Mouse (Mus musculus) MEL (cell line): ENCODE data around the gene Zbtb22. TPM values are rescaled to one million over a fixed set of nuclear protein-coding genes. Genes with fewer than 3 reads are reported as not detected.

Source experiments
- DNase-seq: peaks from one replicate; pipeline ENCODE4 v3.0.0; 2011; ENCODE audit warnings: low read depth, low spot score
- H3K27ac ChIP-seq: 2 replicates; pipeline ENCODE4 v1.5.1; 2012; ENCODE audit warnings: low read depth, mild to moderate bottlenecking, control low read depth, low read length, moderate library complexity; ENCODE audit not compliant: control insufficient read depth
- H3K27me3 ChIP-seq, 2 experiments: fragments of 150-350 bp in 1 of 2; sonication (generic) in 1 of 2; 2 replicates each; pipeline ENCODE4 v1.6.1; 2012; ENCODE audit warnings: low read length in 2 of 2, mild to moderate bottlenecking in 2 of 2, improper control_type of control experiment in 1 of 2, moderate library complexity in 1 of 2; ENCODE audit not compliant: insufficient read depth in 2 of 2, control insufficient read depth in 1 of 2
- H3K36me3 ChIP-seq, 2 experiments: 2 replicates each; pipeline ENCODE4 v1.6.1; 2012 to 2014; ENCODE audit warnings: low read length in 2 of 2, improper control_type of control experiment in 1 of 2, inconsistent platforms in 1 of 2, mild to moderate bottlenecking in 1 of 2; ENCODE audit not compliant: insufficient read depth in 2 of 2, control insufficient read depth in 1 of 2
- H3K4me1 ChIP-seq, 2 experiments: fragments of 150-350 bp in 1 of 2; sonication (generic) in 1 of 2; 2 replicates each; pipeline ENCODE4 v1.6.1; 2012; ENCODE audit warnings: low read length in 2 of 2, improper control_type of control experiment in 1 of 2, mild to moderate bottlenecking in 1 of 2; ENCODE audit not compliant: insufficient read depth in 2 of 2, control insufficient read depth in 1 of 2
- H3K4me3 ChIP-seq, 2 experiments: fragments of 150-350 bp in 1 of 2; sonication (generic) in 1 of 2; 2 replicates each; pipeline ENCODE4 v1.5.1; 2012; ENCODE audit warnings: low read depth in 2 of 2, low read length in 2 of 2, mild to moderate bottlenecking in 2 of 2, moderate library complexity in 2 of 2, control low read depth in 1 of 2, improper control_type of control experiment in 1 of 2; ENCODE audit not compliant: control insufficient read depth in 1 of 2, insufficient read depth in 1 of 2
- H3K79me2 ChIP-seq: 2 replicates; pipeline ENCODE4 v1.6.1; 2012; ENCODE audit warnings: mild to moderate bottlenecking, low read length, moderate library complexity; ENCODE audit not compliant: control insufficient read depth, poor library complexity, insufficient read depth
- H3K9ac ChIP-seq: 2 replicates; pipeline ENCODE4 v1.6.1; 2012; ENCODE audit warnings: low read depth, mild to moderate bottlenecking, control low read depth, low read length, moderate library complexity; ENCODE audit not compliant: control insufficient read depth, poor library complexity, severe bottlenecking
- H3K9me3 ChIP-seq: fragments of 150-350 bp; sonication (generic); replicated peaks from 2 replicates; pipeline ENCODE4 v1.6.1; 2012; ENCODE audit warnings: mild to moderate bottlenecking, low read length, improper control_type of control experiment, moderate library complexity; ENCODE audit not compliant: insufficient read depth
- CHD1 ChIP-seq: IDR thresholded peaks from 2 replicates; pipeline ENCODE4 v1.6.1; 2012; ENCODE audit warnings: low read depth, mild to moderate bottlenecking, inconsistent platforms, low read length, improper control_type of control experiment
- CHD2 ChIP-seq: IDR thresholded peaks from 2 replicates; pipeline ENCODE4 v1.6.1; 2011; ENCODE audit warnings: low read length, improper control_type of control experiment
- CTCF ChIP-seq, 3 experiments: IDR thresholded peaks in 2 of 3; conservative IDR thresholded peaks in 1 of 3; 2 replicates each; pipeline ENCODE4 v1.5.1; 2011 to 2012; ENCODE audit warnings: low read length in 3 of 3, low read depth in 2 of 3, mild to moderate bottlenecking in 2 of 3, improper control_type of control experiment in 1 of 3, inconsistent platforms in 1 of 3, mixed read lengths in 1 of 3, moderate library complexity in 1 of 3; ENCODE audit not compliant: control insufficient read depth in 1 of 3, insufficient read depth in 1 of 3, poor library complexity in 1 of 3, severe bottlenecking in 1 of 3
- ETS1 ChIP-seq: IDR thresholded peaks from 2 replicates; pipeline ENCODE4 v1.6.1; 2012; ENCODE audit warnings: low read depth, mild to moderate bottlenecking, inconsistent platforms, low read length, improper control_type of control experiment, moderate library complexity
- GABPA ChIP-seq: IDR thresholded peaks from 2 replicates; pipeline ENCODE4 v1.6.1; 2012; ENCODE audit warnings: low read depth, mild to moderate bottlenecking, inconsistent platforms, low read length, improper control_type of control experiment, moderate library complexity
- GATA1 ChIP-seq: IDR thresholded peaks from 2 replicates; pipeline ENCODE4 v1.6.1; 2011; ENCODE audit warnings: low read depth, low read length, improper control_type of control experiment
- JUND ChIP-seq: IDR thresholded peaks from 2 replicates; pipeline ENCODE4 v1.6.1; 2011; ENCODE audit warnings: low read depth, mild to moderate bottlenecking, improper control_type of control experiment, low read length
- KAT2A ChIP-seq: conservative IDR thresholded peaks from 2 replicates; pipeline ENCODE4 v1.6.1; 2012; ENCODE audit warnings: low read depth, low read length, improper control_type of control experiment, inconsistent platforms
- MAX ChIP-seq: IDR thresholded peaks from 2 replicates; pipeline ENCODE4 v1.6.1; 2011; ENCODE audit warnings: low read length, improper control_type of control experiment
- MAZ ChIP-seq: IDR thresholded peaks from 2 replicates; pipeline ENCODE4 v1.6.1; 2012; ENCODE audit warnings: low read depth, mild to moderate bottlenecking, inconsistent platforms, low read length, improper control_type of control experiment
- MEF2A ChIP-seq: IDR thresholded peaks from 2 replicates; pipeline ENCODE4 v1.6.1; 2014; ENCODE audit warnings: low read depth, mild to moderate bottlenecking, inconsistent platforms, low read length, improper control_type of control experiment; ENCODE audit not compliant: poor library complexity, insufficient replicate concordance, severe bottlenecking; ENCODE audit errors: extremely low read depth
- MYB ChIP-seq: IDR thresholded peaks from 2 replicates; pipeline ENCODE4 v1.6.1; 2011; ENCODE audit warnings: mild to moderate bottlenecking, low read depth, low read length, improper control_type of control experiment
- NELFE ChIP-seq: IDR thresholded peaks from 2 replicates; pipeline ENCODE4 v1.6.1; 2011; ENCODE audit warnings: low read depth, low read length, improper control_type of control experiment
- POLR2AphosphoS2 ChIP-seq: IDR thresholded peaks from 2 replicates; pipeline ENCODE4 v1.6.1; 2011; ENCODE audit warnings: low read length, improper control_type of control experiment
- RAD21 ChIP-seq: IDR thresholded peaks from 2 replicates; pipeline ENCODE4 v1.6.1; 2011; ENCODE audit warnings: mild to moderate bottlenecking, low read depth, low read length, improper control_type of control experiment
- SIN3A ChIP-seq: IDR thresholded peaks from 2 replicates; pipeline ENCODE4 v1.6.1; 2012; ENCODE audit warnings: low read length, improper control_type of control experiment, inconsistent platforms
- TAL1 ChIP-seq: IDR thresholded peaks from 2 replicates; pipeline ENCODE4 v1.6.1; 2012; ENCODE audit warnings: mild to moderate bottlenecking, inconsistent platforms, low read length, moderate library complexity, mixed read lengths
- UBTF ChIP-seq: IDR thresholded peaks from 2 replicates; pipeline ENCODE4 v1.6.1; 2012; ENCODE audit warnings: low read depth, mild to moderate bottlenecking, inconsistent platforms, low read length, improper control_type of control experiment, moderate library complexity, borderline replicate concordance; ENCODE audit not compliant: insufficient read depth
- USF1 ChIP-seq: IDR thresholded peaks from 2 replicates; pipeline ENCODE4 v1.6.1; 2014; ENCODE audit warnings: low read depth, mild to moderate bottlenecking, inconsistent platforms, low read length, improper control_type of control experiment, moderate library complexity
- ZC3H11A ChIP-seq: IDR thresholded peaks from 2 replicates; pipeline ENCODE4 v1.6.1; 2012; ENCODE audit warnings: low read depth, mild to moderate bottlenecking, inconsistent platforms, low read length, improper control_type of control experiment
- ZNF384 ChIP-seq: IDR thresholded peaks from 2 replicates; pipeline ENCODE4 v1.6.1; 2012; ENCODE audit warnings: low read depth, mild to moderate bottlenecking, inconsistent platforms, low read length, improper control_type of control experiment
- polyA plus RNA-seq, 2 experiments: library from polyadenylated mRNA; stranded (reverse) in 1 of 2; unstranded in 1 of 2; fragments of >175 nt in 1 of 2; fragments of >200 nt in 1 of 2; gene quantifications; 2 replicates each; pipeline versions ENCODE4 v1.2.1 to v1.2.4; 2012; ENCODE audit warnings: low replicate concordance in 2 of 2, low read depth in 1 of 2; ENCODE audit not compliant: insufficient read length in 2 of 2, insufficient read depth in 1 of 2, missing spikeins in 1 of 2
- total RNA-seq: library from RNA; depleted of rRNA; stranded (reverse); fragments of 300-350 nt; gene quantifications from 2 replicates; pipeline ENCODE4 v1.2.3, GENCODE M21; 2012

Gene Zbtb22
- total and polyA plus RNA-seq, 3 experiments: 18.6 to 30.0 TPM; not detected in 1

DNA sequence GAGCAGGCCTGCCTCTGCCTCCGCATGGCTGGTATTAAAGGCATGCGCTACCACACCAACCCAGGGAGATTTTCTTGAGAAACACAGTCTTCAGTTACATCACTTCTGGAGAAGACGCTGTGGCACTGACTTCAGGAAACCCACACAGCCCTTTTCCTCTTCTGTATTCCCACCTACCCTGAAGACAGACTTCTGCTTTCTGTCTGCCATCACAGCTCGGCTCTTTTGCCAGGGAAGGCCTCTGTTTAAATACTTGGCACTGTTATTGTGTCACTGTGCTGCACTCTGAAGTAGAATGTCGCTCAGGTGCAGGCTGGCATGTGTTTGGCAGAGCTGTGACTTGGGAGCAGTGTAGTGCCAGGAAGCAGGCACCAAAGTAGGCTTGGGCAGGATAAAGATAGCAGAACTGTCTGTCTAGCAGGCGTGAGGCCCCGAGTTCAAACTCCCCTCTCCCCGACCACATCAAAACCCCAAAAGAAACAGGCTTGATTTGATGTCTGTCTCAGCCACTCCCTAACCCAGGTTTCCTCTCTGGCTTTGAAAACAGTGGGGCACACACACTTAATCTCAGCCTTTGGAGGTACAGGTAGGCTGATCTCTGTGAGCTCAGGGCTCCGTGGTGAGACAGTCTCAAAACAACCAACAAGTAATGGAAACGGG is 31.9 kb downstream of the Zbtb22 start:
- no peak for TF ChIP-seq MAZ
- TF ChIP-seq UBTF: no peak
- TF ChIP-seq MYB: no peak
- Histone ChIP-seq H3K9me3 (no peaks in the 10 kb centered on the region), H3K4me3 (no peak overlapping the region), H3K9ac (no peak overlapping the region), H3K4me1 (peaks cover 0 to 7% of the 10 kb centered on the region in 2 experiments; a peak in 1 of 4 replicates), H3K79me2 (peaks cover 2% of the 10 kb centered on the region), H3K27ac (no peak overlapping the region), H3K36me3 (peaks cover 3% of the 10 kb centered on the region in 2 experiments), H3K27me3 (no peaks in the 10 kb centered on the region)
- no peak for DNase-seq

DNA sequence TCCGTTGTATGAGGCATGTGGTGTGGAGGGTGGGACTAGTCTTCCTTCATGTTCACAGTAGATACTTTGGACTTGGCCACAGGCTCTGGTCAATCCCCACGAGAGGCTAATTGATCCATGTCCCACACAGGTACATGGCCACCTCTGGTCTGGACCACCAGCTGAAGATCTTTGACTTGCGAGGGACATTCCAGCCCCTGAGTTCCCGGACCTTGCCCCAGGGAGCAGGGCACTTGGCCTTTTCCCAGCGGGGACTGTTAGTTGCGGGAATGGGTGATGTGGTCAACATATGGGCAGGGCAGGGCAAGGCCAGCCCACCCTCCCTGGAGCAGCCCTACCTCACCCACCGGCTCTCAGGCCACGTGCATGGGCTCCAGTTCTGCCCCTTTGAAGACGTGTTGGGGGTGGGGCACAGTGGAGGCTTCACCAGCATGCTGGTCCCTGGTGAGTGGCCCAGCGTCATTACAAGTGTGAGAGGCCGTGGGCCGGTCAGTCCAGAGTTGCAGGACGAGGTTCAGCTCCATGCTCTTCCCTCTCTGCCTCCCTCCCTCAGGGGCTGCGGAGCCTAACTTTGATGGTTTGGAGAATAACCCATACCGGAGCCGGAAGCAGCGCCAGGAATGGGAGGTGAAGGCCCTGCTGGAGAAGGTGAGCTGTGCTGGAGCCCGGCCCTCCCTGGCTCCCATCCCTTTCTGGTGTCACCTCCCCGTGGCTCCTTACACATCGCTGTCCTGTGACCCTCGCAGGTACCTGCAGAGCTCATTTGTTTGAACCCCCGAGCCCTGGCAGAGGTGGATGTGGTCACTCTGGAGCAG is 32.6 kb downstream of the Zbtb22 start:
- peaks cover 0 to 12% of the 10 kb centered on the region in 2 experiments; a peak in 2 of 4 replicates for H3K4me1 ChIP-seq
- no peak overlapping the region for H3K9ac ChIP-seq
- no peaks in the 10 kb centered on the region for H3K27me3 ChIP-seq
- no peak for DNase-seq
- no peak overlapping the region for H3K27ac ChIP-seq
- H3K79me2 ChIP-seq: peaks cover 10% of the 10 kb centered on the region
- peaks cover 7 to 11% of the 10 kb centered on the region in 2 experiments for H3K36me3 ChIP-seq
- no peak for TF ChIP-seq ZNF384
- TF ChIP-seq GATA1: no peak
- no peak for TF ChIP-seq NELFE
- TF ChIP-seq MEF2A: no peak
- TF ChIP-seq ETS1: no peak
- TF ChIP-seq TAL1: no peak
- TF ChIP-seq MAX: no peak
- no peak for TF ChIP-seq CHD2
- no peak for TF ChIP-seq JUND
- no peak for TF ChIP-seq GABPA
- TF ChIP-seq CTCF (IDR thresholded peaks at IDR 0.05 in 2 of 3, conservative IDR thresholded peaks at IDR 0.05 in 1 of 3; ENCODE audit: control insufficient read depth in 1 of 3, insufficient read depth in 1 of 3, low read depth in 2 of 3, low read length in 3 of 3, poor library complexity in 1 of 3, severe bottlenecking in 1 of 3): no peak
- TF ChIP-seq KAT2A: no peak
- no peak for TF ChIP-seq USF1
- TF ChIP-seq ZC3H11A: no peak
- no peak for TF ChIP-seq CHD1
- TF ChIP-seq RAD21: no peak
- TF ChIP-seq POLR2AphosphoS2: no peak
- no peak for TF ChIP-seq UBTF
- no peak for TF ChIP-seq SIN3A
- TF ChIP-seq, all 39 proteins: peak for 0
- no peaks in the 10 kb centered on the region for H3K9me3 ChIP-seq
- no peak overlapping the region for H3K4me3 ChIP-seq
